Mouse (Mus musculus): ENCODE data around the gene Gm3055. TPM values are rescaled to one million over a fixed set of nuclear protein-coding genes. Genes with fewer than 3 reads are reported as not detected.

Gene Gm3055
- total RNA-seq (2023) = 1 to 10 TPM; 1.6 to 3.4 TPM

GRCm38 (mm10) chr10:81770506-81771403 is at the start of gene Gm3055:
Gene Gm3055, minus strand, starts transcription at chr10:81771161.

GRCm38 (mm10) chr10:81811899-81812298 is 40.9 kb upstream of the Gm3055 start, which contains the start of gene Gm4767:
Gene Gm4767, plus strand, starts transcription at chr10:81812186.

DNA sequence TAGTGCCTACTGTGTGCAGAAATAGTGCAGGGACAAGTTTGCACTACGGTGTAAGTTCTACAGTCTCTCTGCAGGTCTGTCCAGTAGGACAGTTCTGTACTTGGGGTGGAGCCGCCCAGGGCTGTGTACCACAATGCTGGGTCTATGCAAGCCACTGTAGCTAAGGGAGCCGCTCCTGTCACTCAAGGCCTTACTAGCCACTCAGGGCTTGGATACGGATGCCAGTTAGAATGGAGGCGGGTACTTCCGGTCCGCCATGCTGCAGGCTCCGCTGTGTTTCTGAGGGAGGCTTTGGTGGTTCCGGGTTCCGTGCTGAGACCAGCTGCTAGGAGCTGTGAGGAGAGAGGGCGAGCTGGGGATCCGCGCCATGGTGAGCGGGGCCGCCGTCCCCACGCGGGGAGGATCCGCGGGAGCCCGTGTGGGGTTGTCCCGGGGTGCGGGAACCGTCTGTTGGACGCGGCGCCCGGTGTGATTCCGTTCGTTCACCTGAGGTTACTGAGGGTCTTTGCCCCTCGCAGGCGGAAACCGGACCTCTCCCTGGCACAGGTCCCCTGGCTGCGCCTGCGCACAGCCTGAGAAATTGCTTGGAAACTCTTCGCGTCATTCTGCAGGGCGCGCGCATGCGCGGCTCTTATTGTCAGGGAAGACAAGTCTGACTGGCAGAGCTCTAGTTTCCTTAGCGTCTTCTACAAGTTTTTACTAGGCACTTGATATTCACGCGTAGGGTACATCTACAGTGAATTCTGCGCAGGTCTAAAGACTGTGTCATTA is 66.2 kb downstream of the Gm3055 start, which contains the start of gene Zfp433:
Gene Zfp433, plus strand, starts transcription at position 295 of the 771 bp plus-strand sequence.

Other genes starting within 250 kb of the Gm3055 start
- 10 to 100 TPM; 12.5 to 23.0 TPM for gene Gna15, start 246.9 kb downstream of the Gm3055 start, total RNA-seq (2023)
- gene Gna11, start 226.0 kb downstream of the Gm3055 start, total RNA-seq (2023) = 10 to 100 TPM; 26.8 to 35.6 TPM
- 100 to 1,000 TPM; 555 to 631 TPM for gene Aes, start 211.7 kb downstream of the Gm3055 start, total RNA-seq (2023)
- gene Tle2, start 196.6 kb downstream of the Gm3055 start, total RNA-seq (2023) = 1 to 10 TPM; 5.1 to 5.2 TPM
- 1 to 10 TPM in 1 of 2 experiments, not detected in 1; 1.6 TPM for gene Tle6, start 170.1 kb downstream of the Gm3055 start, total RNA-seq (2023)
- gene BC025920, start 164.9 kb downstream of the Gm3055 start, total RNA-seq (2023) = 1 to 10 TPM; 3.2 to 3.6 TPM
- gene Sirt6, start 143.4 kb downstream of the Gm3055 start, total RNA-seq (2023) = 10 to 100 TPM; 23.1 to 24.3 TPM
- gene Ankrd24, start 142.6 kb downstream of the Gm3055 start, total RNA-seq (2023) = 1 to 10 TPM; 3.5 to 4.3 TPM
- 1 to 10 TPM; 2.5 to 2.6 TPM for gene Gm10778, start 122.1 kb downstream of the Gm3055 start, total RNA-seq (2023)
- gene Zfp433, start 66.3 kb downstream of the Gm3055 start, total RNA-seq (2023) = 10 to 100 TPM in 1 of 2 experiments, 1 to 10 TPM in 1; 9.9 to 10.1 TPM
- gene Gm4767, start 41.0 kb upstream of the Gm3055 start, total RNA-seq (2023) = 1 to 10 TPM; 2.6 to 3.5 TPM
- gene Gm32687, start 92.8 kb upstream of the Gm3055 start, total RNA-seq (2023) = 1 to 10 TPM in 1 of 2 experiments, not detected in 1; 1.3 TPM
- 1 to 10 TPM; 2.4 to 2.9 TPM for gene Zfp781, start 159.3 kb upstream of the Gm3055 start, total RNA-seq (2023)

All from T-cell, adult 66 days (primary cell).